Mouse (Mus musculus) liver, embryonic 18 days (tissue): ENCODE results near the gene Olfr173. TPM values are rescaled to one million over a fixed set of nuclear protein-coding genes. Genes with fewer than 3 reads are reported as not detected.

Source experiments
- polyA plus RNA-seq: library from polyadenylated mRNA; depleted of rRNA; stranded (reverse); fragments of >200 nt; gene quantifications from 2 replicates; pipeline ENCODE4 v1.2.3, GENCODE M21; 2012; rRNA removed

Gene Olfr173
- polyA plus RNA-seq: not detected in 2 replicates

GRCm38 (mm10) chr16:58800168-58800567 lies at the start of gene Olfr173:
Gene Olfr173, minus strand, starts transcription at chr16:58800268.

GRCm38 (mm10) chr16:58826732-58827319 lies 26.8 kb upstream of the Olfr173 start, which contains the start of gene Olfr175-ps1:
Gene Olfr175-ps1, minus strand, starts transcription at chr16:58826782.

GRCm38 (mm10) chr16:58763076-58763475 lies 37.0 kb downstream of the Olfr173 start, which contains the start of gene Olfr172:
Gene Olfr172, minus strand, starts transcription at chr16:58763176.

Other genes starting within 250 kb of the Olfr173 start
- gene Gm813, start 183.3 kb downstream of the Olfr173 start, polyA plus RNA-seq: not detected in 2 replicates
- not detected in 2 replicates for gene E330017A01Rik, start 161.5 kb downstream of the Olfr173 start, polyA plus RNA-seq
- 157 and 174 TPM in 2 replicates for gene Cpox, start 130.0 kb downstream of the Olfr173 start, polyA plus RNA-seq
- 0.14 and 0.16 TPM in 2 replicates for gene Gpr15, start 81.2 kb downstream of the Olfr173 start, polyA plus RNA-seq
- 16.7 and 17.5 TPM in 2 replicates for gene Cldnd1, start 72.4 kb downstream of the Olfr173 start, polyA plus RNA-seq
- not detected in 2 replicates for gene Olfr172, start 37.1 kb downstream of the Olfr173 start, polyA plus RNA-seq
- gene Olfr175-ps1, start 26.5 kb upstream of the Olfr173 start, polyA plus RNA-seq: not detected in 2 replicates
- not detected in 2 replicates for gene Olfr177, start 74.5 kb upstream of the Olfr173 start, polyA plus RNA-seq
- gene Olfr178, start 91.8 kb upstream of the Olfr173 start, polyA plus RNA-seq: not detected in 2 replicates
- gene Olfr181, start 128.5 kb upstream of the Olfr173 start, polyA plus RNA-seq: not detected in 2 replicates
- not detected in 2 replicates for gene Olfr180, start 129.1 kb upstream of the Olfr173 start, polyA plus RNA-seq
- not detected in 2 replicates for gene Olfr183, start 195.1 kb upstream of the Olfr173 start, polyA plus RNA-seq
- gene Olfr186, start 230.0 kb upstream of the Olfr173 start, polyA plus RNA-seq: not detected in 2 replicates
- gene Olfr187, start 239.5 kb upstream of the Olfr173 start, polyA plus RNA-seq: not detected in 2 replicates